Mouse (Mus musculus) Patski (cell line): ENCODE measurements around the gene Rufy4. TPM values are rescaled to one million over a fixed set of nuclear protein-coding genes. Genes with fewer than 3 reads are reported as not detected.

Experiments used
- ATAC-seq: fragments of 100-300 bp; one replicate; pipeline ENCODE4 v1.8.0; 2021
- CTCF ChIA-PET: fragments of 350-600 bp; sonication (Branson Sonifier 250); formaldehyde crosslinking; loops from one replicate; lab custom pipeline; 2022; ENCODE audit warnings: inconsistent platforms; lab: Charles Lee
- POLR2A ChIA-PET: fragments of 350-600 bp; sonication (Branson Sonifier 250); formaldehyde crosslinking; loops from one replicate; lab custom pipeline; 2022; ENCODE audit warnings: antibody characterized with exemption, inconsistent platforms; lab: Charles Lee
- DNase-seq: peaks from one replicate; pipeline ENCODE4 v3.0.0-alpha.2; 2011; ENCODE audit warnings: low read depth, low spot score
- H3K27me3 ChIP-seq: fragments of 371-371 bp; one replicate; pipeline ENCODE4 v1.5.1; 2021
- CTCF ChIP-seq: fragments of 100-300 bp; IDR thresholded peaks from one replicate; pipeline ENCODE4 v1.5.1; 2021
- in situ Hi-C: fragments of 300-500 bp; cut with MboI; formaldehyde crosslinking; loops from 3 replicates; pipeline ENCODE4 v1.11.1; 2018; ENCODE audit warnings: low pct_unique_long_range_greater_than_20kb, mixed read lengths
- polyA plus RNA-seq: library from polyadenylated mRNA; unstranded; gene quantifications from one replicate; pipeline ENCODE4 v1.2.3, GENCODE M21; 2021

Gene Rufy4
- polyA plus RNA-seq, 1 experiment from 2014 or later = 0.72 TPM

- no peak for TF ChIP-seq CTCF
- peaks cover 9% of the 10 kb centered on the region for H3K27me3 ChIP-seq
- in situ Hi-C loops = no loop called here
- CTCF ChIA-PET = no interaction called here
- POLR2A ChIA-PET = no interaction called here
- no peak for ATAC-seq
- DNase-seq = no peak
Observed at GRCm38 (mm10) chr1:74103654-74104353, 21.5 kb upstream of the Rufy4 start.

- in situ Hi-C loops = no loop called here
- no peak for DNase-seq
Observed at GRCm38 (mm10) chr1:74105660-74106059, 19.7 kb upstream of the Rufy4 start.

GRCm38 (mm10) chr1:74106214-74106613 lies 19.1 kb upstream of the Rufy4 start:
- CTCF ChIA-PET = no interaction called here
- TF ChIP-seq CTCF = no peak
- no peak for DNase-seq
- peaks cover 7% of the 10 kb centered on the region for H3K27me3 ChIP-seq
- in situ Hi-C loops = no loop called here
- ATAC-seq = no peak
- POLR2A ChIA-PET = no interaction called here

More at GRCm38 (mm10) chr1:74105660-74106059, 19.7 kb upstream of the Rufy4 start:
- peaks cover 7% of the 10 kb centered on the region for H3K27me3 ChIP-seq
- ATAC-seq = no peak
- CTCF ChIA-PET = interaction anchor here (0.7 kb wide), 1 partner anchor 13 kb away, joined by 3 read pairs; no protein-coding TSS in a partner anchor
- TF ChIP-seq CTCF = no peak
- POLR2A ChIA-PET = no interaction called here

- in situ Hi-C loops = no loop called here
- ATAC-seq (no peak), DNase-seq (no peak)
- CTCF ChIA-PET = interaction anchor here (1.0 kb wide), 1 partner anchor 25 kb away, joined by 3 read pairs; no protein-coding TSS in a partner anchor
- POLR2A ChIA-PET = interaction anchor here (0.9 kb wide), 1 partner anchor 12 kb away, joined by 4 read pairs; no protein-coding TSS in a partner anchor
- peaks cover 3% of the 10 kb centered on the region for H3K27me3 ChIP-seq
- TF ChIP-seq CTCF = no peak
Observed at GRCm38 (mm10) chr1:74107931-74108618, 17.3 kb upstream of the Rufy4 start.

- DNase-seq (no peak), ATAC-seq (no peak)
- ChIA-PET POLR2A (no interaction called here), CTCF (interaction anchor here (0.9 kb wide), 1 partner anchor 15 kb away, joined by 3 read pairs; the partner anchor contains the start of gene Rufy4)
- H3K27me3 ChIP-seq = peaks cover 3% of the 10 kb centered on the region
- in situ Hi-C loops = no loop called here
- TF ChIP-seq CTCF = no peak
Observed at GRCm38 (mm10) chr1:74109670-74110069, 15.7 kb upstream of the Rufy4 start.

- CTCF ChIA-PET = interaction anchor here (1.5 kb wide), 1 partner anchor 28 kb away, joined by 4 read pairs; no protein-coding TSS in a partner anchor
- H3K27me3 ChIP-seq = no peaks in the 10 kb centered on the region
- POLR2A ChIA-PET = interaction anchor here (0.6 kb wide), 1 partner anchor 57 kb away, joined by 3 read pairs; no protein-coding TSS in a partner anchor
- ATAC-seq (no peak), DNase-seq (no peak)
- in situ Hi-C loops = no loop called here
- no peak for TF ChIP-seq CTCF
Observed at GRCm38 (mm10) chr1:74110932-74111695, 14.2 kb upstream of the Rufy4 start.

- no peak for TF ChIP-seq CTCF
- CTCF ChIA-PET = interaction anchor here (1.5 kb wide), 1 partner anchor 29 kb away, joined by 4 read pairs; no protein-coding TSS in a partner anchor
- in situ Hi-C loops = no loop called here
- DNase-seq = no peak
- no peaks in the 10 kb centered on the region for H3K27me3 ChIP-seq
- no peak for ATAC-seq
- POLR2A ChIA-PET = interaction anchor here (0.6 kb wide), 1 partner anchor 56 kb away, joined by 3 read pairs; no protein-coding TSS in a partner anchor
Observed at GRCm38 (mm10) chr1:74111696-74112030, 13.7 kb upstream of the Rufy4 start.

- CTCF ChIA-PET = interaction anchor here (0.9 kb wide), 1 partner anchor 12 kb away, joined by 3 read pairs; the partner anchor contains the start of gene Rufy4
- DNase-seq (no peak), ATAC-seq (no peak)
- H3K27me3 ChIP-seq = no peaks in the 10 kb centered on the region
- TF ChIP-seq CTCF = no peak
- POLR2A ChIA-PET = interaction anchor here (0.6 kb wide), 1 partner anchor 182 kb away, joined by 3 read pairs; no protein-coding TSS in a partner anchor
- in situ Hi-C loops = no loop called here
Observed at GRCm38 (mm10) chr1:74113071-74113470, 12.3 kb upstream of the Rufy4 start.

- in situ Hi-C loops = no loop called here
- CTCF ChIA-PET = interaction anchor here (1.0 to 1.5 kb wide), 2 partner anchors 13 to 35 kb away, joined by 3 read pairs; no protein-coding TSS in a partner anchor
- DNase-seq (no peak), ATAC-seq (no peak)
- no peaks in the 10 kb centered on the region for H3K27me3 ChIP-seq
- POLR2A ChIA-PET = no interaction called here
- TF ChIP-seq CTCF = no peak
Observed at GRCm38 (mm10) chr1:74117876-74118275, 7.5 kb upstream of the Rufy4 start.

- ChIA-PET POLR2A (no interaction called here), CTCF (interaction anchor here (0.9 to 1.5 kb wide), 4 partner anchors 14 to 37 kb away, joined by 3 read pairs; no protein-coding TSS in a partner anchor)
- no peak for TF ChIP-seq CTCF
- in situ Hi-C loops = no loop called here
- no peak for ATAC-seq
- no peaks in the 10 kb centered on the region for H3K27me3 ChIP-seq
- no peak for DNase-seq
Observed at GRCm38 (mm10) chr1:74119115-74119514, 6.2 kb upstream of the Rufy4 start.
